Mouse (Mus musculus) macrophage (primary cell): ENCODE data around the gene Faxc. TPM values are rescaled to one million over a fixed set of nuclear protein-coding genes. Genes with fewer than 3 reads are reported as not detected.

Source experiments
- H3K27ac ChIP-seq: fragments of 350-480 bp; formaldehyde crosslinking; 2 replicates; pipeline ENCODE4 v1.9.0; 2021
- H3K36me3 ChIP-seq: fragments of 350-480 bp; formaldehyde crosslinking; 2 replicates; pipeline ENCODE4 v1.9.0; 2021; ENCODE audit errors: inconsistent target
- H3K4me3 ChIP-seq: fragments of 350-480 bp; formaldehyde crosslinking; 2 replicates; pipeline ENCODE4 v1.9.0; 2021; ENCODE audit errors: inconsistent target
- H3K79me2 ChIP-seq: fragments of 350-480 bp; formaldehyde crosslinking; 2 replicates; pipeline ENCODE4 v1.9.0; 2021; ENCODE audit errors: inconsistent target
- WGBS: methylation state at CpG from one replicate; pipeline ENCODE4 v1.1.7; 2026; ENCODE audit warnings: inconsistent platforms; ENCODE audit not compliant: missing documents; 5-methylcytosine and 5-hydroxymethylcytosine counted together
- polyA plus RNA-seq: library from polyadenylated mRNA; stranded (reverse); fragments of 250-400 nt; gene quantifications from 3 replicates; pipeline ENCODE4 v1.2.4, GENCODE M21; 2018; ENCODE audit warnings: inconsistent platforms
- total RNA-seq, 78 experiments: library from RNA; depleted of rRNA; stranded (reverse); fragments of 250-400 nt; gene quantifications; 1 replicate in 9 of 78; 2 replicates in 24 of 78; 3 replicates in 43 of 78; 4 replicates in 2 of 78; pipeline ENCODE4 v1.2.4; 2018; ENCODE audit warnings: inconsistent platforms in 56 of 78

Faxc gene
- under 1 TPM in 1 of 26 experiments, not detected in 25; 0.82 TPM for total RNA-seq (2018; cell fraction: chromatin; rRNA removed)
- not detected for total RNA-seq (2018; cell fraction: cytosol; rRNA removed)
- total RNA-seq (2018; cell fraction: nucleus; rRNA removed): under 1 TPM in 1 of 26 experiments, not detected in 25; 0.17 TPM
- polyA plus RNA-seq: not detected in 3 replicates

GRCm38 (mm10) chr4:21930971-21931771 lies at the start of gene Faxc:
TSS of gene Faxc (plus strand) at chr4:21931329.
- Histone ChIP-seq H3K36me3 (no peaks in the 10 kb centered on the region), H3K79me2 (no peaks in the 10 kb centered on the region), H3K27ac (no peak within 1 kb of the TSS), H3K4me3 (no peak within 1 kb of the TSS)
- WGBS: 2% methylated on average over 83 of the region's 83 CpGs

DNA sequence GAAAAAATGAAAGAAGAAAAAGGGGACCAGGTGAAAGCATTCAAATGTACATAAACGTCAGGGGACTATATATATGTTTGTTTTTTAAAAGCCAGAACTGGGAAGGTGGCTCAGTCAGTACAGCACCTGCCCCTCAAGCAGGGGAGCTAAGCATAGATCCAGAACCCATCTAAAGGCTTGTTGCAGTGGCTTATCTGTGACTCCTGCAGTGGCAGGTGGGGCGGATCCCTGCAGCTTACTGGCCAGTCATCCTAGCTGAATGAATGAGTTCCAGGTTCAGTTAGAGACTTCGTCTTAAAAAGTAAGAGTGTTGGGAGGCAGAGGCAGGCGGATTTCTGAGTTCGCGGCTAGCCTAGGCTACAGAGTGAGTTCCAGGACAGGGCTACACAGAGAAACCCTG lies 48.3 kb upstream of the Faxc start:
- Histone ChIP-seq H3K4me3 (no peak overlapping the region), H3K36me3 (no peaks in the 10 kb centered on the region), H3K79me2 (no peaks in the 10 kb centered on the region), H3K27ac (no peak overlapping the region)
- 98% methylated on average over 6 of the region's 6 CpGs for WGBS

DNA sequence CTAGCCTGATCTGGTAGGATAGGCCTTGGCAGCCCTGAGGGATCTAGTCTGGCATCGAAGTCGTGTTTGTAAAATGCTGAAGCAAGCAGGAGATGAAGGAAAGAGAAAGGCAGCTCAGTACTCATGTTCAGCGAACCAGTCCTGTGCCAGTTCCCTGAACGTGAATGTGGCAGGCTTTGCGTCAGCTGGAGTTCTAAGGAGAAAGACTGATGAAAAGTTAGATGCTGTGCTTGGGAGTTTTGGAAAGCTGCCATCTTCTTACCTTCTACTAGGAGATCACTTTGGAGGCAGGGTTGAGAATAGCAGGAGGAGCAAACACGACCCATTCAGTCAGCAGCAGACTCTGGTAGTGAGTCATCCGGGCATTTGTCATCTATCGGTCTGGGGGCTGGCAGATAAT lies 45.3 kb upstream of the Faxc start:
- Histone ChIP-seq H3K36me3 (no peaks in the 10 kb centered on the region), H3K79me2 (no peaks in the 10 kb centered on the region), H3K4me3 (no peak overlapping the region), H3K27ac (no peak overlapping the region)
- WGBS: 100% methylated on average over 8 of the region's 8 CpGs

GRCm38 (mm10) chr4:21931772-21932630 lies 872 bp downstream of the Faxc start:
- WGBS: 27% methylated on average over 23 of the region's 23 CpGs
- Histone ChIP-seq H3K4me3 (no peak overlapping the region), H3K27ac (no peak overlapping the region), H3K36me3 (no peaks in the 10 kb centered on the region), H3K79me2 (no peaks in the 10 kb centered on the region)

GRCm38 (mm10) chr4:21935378-21935777 lies 4.2 kb downstream of the Faxc start:
- H3K36me3 ChIP-seq: no peaks in the 10 kb centered on the region
- H3K79me2 ChIP-seq: no peaks in the 10 kb centered on the region
- no peak overlapping the region for H3K27ac ChIP-seq
- H3K4me3 ChIP-seq: no peak overlapping the region
- WGBS: 89% methylated on average over 2 of the region's 2 CpGs

GRCm38 (mm10) chr4:21936424-21936823 lies 5.3 kb downstream of the Faxc start:
- 88% methylated on average over 9 of the region's 9 CpGs for WGBS
- H3K79me2 ChIP-seq: no peaks in the 10 kb centered on the region
- no peak overlapping the region for H3K4me3 ChIP-seq
- no peaks in the 10 kb centered on the region for H3K36me3 ChIP-seq
- H3K27ac ChIP-seq: no peak overlapping the region

DNA sequence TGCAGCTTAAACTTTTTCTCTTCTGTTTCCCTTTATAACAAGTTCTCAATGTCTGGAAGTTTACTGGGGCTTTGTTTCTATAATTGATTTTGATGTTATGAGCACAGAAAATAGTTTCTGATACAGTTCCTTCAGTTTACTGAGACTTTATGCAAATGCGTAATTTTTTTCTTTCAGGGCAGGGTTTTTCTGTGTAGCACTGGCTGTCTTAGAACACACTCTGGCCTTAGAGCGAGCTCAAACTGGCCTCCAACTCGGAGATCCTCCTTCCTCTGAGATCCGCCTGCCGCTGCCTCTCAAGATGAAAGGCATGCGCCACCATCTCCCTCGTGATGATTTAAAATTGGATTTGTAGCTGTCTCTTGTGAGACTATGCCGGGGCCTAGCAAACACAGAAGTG lies 6.8 kb downstream of the Faxc start:
- Histone ChIP-seq H3K79me2 (no peaks in the 10 kb centered on the region), H3K36me3 (no peaks in the 10 kb centered on the region), H3K4me3 (no peak overlapping the region), H3K27ac (no peak overlapping the region)
- 99% methylated on average over 7 of the region's 8 CpGs for WGBS

- Histone ChIP-seq H3K36me3 (no peaks in the 10 kb centered on the region), H3K27ac (no peak overlapping the region), H3K79me2 (no peaks in the 10 kb centered on the region), H3K4me3 (no peak overlapping the region)
- 77% methylated on average over 3 of the region's 3 CpGs for WGBS
Observed at GRCm38 (mm10) chr4:21944672-21945071, 13.5 kb downstream of the Faxc start.

DNA sequence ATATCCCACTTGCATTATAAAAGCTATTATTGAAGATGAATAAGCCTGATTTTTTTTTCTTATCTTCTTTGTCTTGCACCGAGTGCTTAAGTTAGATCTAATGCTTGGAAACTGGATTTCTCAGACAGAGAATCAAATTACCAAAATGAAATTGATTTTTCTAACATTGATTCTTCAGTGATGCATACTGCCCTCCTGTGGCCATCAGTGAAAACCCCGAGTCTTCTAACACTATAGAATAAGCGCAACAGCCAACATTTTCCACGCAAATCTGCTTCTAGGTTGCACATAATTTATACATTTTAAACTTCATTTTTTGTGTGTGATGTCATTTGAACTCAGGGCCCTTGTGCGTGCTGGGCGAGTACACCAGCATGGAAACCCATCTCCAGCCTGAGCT lies 20.3 kb downstream of the Faxc start:
- no peaks in the 10 kb centered on the region for H3K36me3 ChIP-seq
- no peak overlapping the region for H3K4me3 ChIP-seq
- 27% methylated on average over 6 of the region's 6 CpGs for WGBS
- no peak overlapping the region for H3K27ac ChIP-seq
- H3K79me2 ChIP-seq: no peaks in the 10 kb centered on the region

DNA sequence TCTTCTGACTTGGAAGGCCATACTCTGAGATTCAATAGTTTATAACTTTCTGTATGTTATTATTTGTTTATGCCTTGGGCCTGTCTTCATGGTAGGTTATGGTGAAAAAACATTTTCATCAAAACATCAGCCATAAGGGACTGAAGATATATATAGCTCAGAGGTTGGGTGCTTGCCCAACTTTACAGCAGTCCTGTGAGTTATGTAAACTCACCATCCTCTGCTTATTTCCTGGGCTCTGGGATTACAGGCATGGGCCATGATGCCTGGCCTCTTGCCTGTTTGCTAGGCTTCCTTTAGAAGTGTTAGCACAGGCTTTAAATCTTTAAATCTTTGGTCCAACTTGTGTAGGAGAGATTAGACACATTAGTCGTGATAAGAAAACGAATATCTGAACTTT lies 21.1 kb downstream of the Faxc start:
- no peak overlapping the region for H3K4me3 ChIP-seq
- 17% methylated on average over 2 of the region's 2 CpGs for WGBS
- H3K79me2 ChIP-seq: no peaks in the 10 kb centered on the region
- H3K27ac ChIP-seq: no peak overlapping the region
- H3K36me3 ChIP-seq: no peaks in the 10 kb centered on the region

- no peak overlapping the region for H3K4me3 ChIP-seq
- no peaks in the 10 kb centered on the region for H3K79me2 ChIP-seq
- H3K27ac ChIP-seq: no peak overlapping the region
- 69% methylated on average over 7 of the region's 7 CpGs for WGBS
- H3K36me3 ChIP-seq: no peaks in the 10 kb centered on the region
Observed at GRCm38 (mm10) chr4:21957570-21958321, 26.6 kb downstream of the Faxc start.

GRCm38 (mm10) chr4:21971949-21972348 lies 40.8 kb downstream of the Faxc start:
- no peaks in the 10 kb centered on the region for H3K79me2 ChIP-seq
- no CpG with 5 or more reads among the region's 1 CpGs for WGBS
- H3K36me3 ChIP-seq: no peaks in the 10 kb centered on the region
- no peak overlapping the region for H3K27ac ChIP-seq
- H3K4me3 ChIP-seq: no peak overlapping the region

- Histone ChIP-seq H3K36me3 (no peaks in the 10 kb centered on the region), H3K27ac (no peak overlapping the region), H3K79me2 (no peaks in the 10 kb centered on the region), H3K4me3 (no peak overlapping the region)
- WGBS: 73% methylated on average over 3 of the region's 3 CpGs
Observed at GRCm38 (mm10) chr4:21974126-21974525, 43.0 kb downstream of the Faxc start.

GRCm38 (mm10) chr4:21980471-21980870 lies 49.3 kb downstream of the Faxc start:
- H3K36me3 ChIP-seq: no peaks in the 10 kb centered on the region
- no peaks in the 10 kb centered on the region for H3K79me2 ChIP-seq
- H3K27ac ChIP-seq: no peak overlapping the region
- WGBS: 88% methylated on average over 4 of the region's 4 CpGs
- no peak overlapping the region for H3K4me3 ChIP-seq
